31 mouse cellular contexts compared by ENCODE assay signal in genomic region chr5:116037731-116038130, GRCm38 (mm10). TPM values are rescaled to one million over a fixed set of nuclear protein-coding genes. Genes with fewer than 3 reads are reported as not detected.
DNase-seq lines count a peak whose midpoint lies in the region; TF ChIP-seq lines count a peak whose summit lies in the region.
"Had no signal": no experiment of that assay in that cellular context is flagged by ENCODE, and none has a peak within 500 bp of the region (broad histone marks: within the 10 kb centered on the region; RNA-seq: fewer than 3 reads in every experiment).

No protein-coding gene starts in this region.

- DNase-seq in gastrocnemius, adult 2 months: peak; percentile 51
- no peak for DNase-seq in gastrocnemius, postnatal 4 days (ENCODE audit: low spot score in 2 of 2)
- peak; percentile 53 for DNase-seq in 416B (ENCODE audit: low read depth)
- DNase-seq in ES-CJ7 (ENCODE audit: low read depth, low spot score): peak; percentile 60
- DNase-seq in R1 (ENCODE audit: low read depth, low spot score): peak; percentile 62
- DNase-seq in frontal cortex, postnatal 36 days (ENCODE audit: low spot score in 2 of 2): no peak
- no peak for DNase-seq in adrenal gland, postnatal 14 days
- DNase-seq in embryo, embryonic 10.5 days (ENCODE audit: low spot score): no peak
- DNase-seq: adrenal gland, adult 2 months; adrenal gland, postnatal 25 days; cerebellum, adult 18-20 months; cerebellum, adult 9-10 months; cerebellum, postnatal 25 days; embryo, embryonic 11 days; gastrocnemius, postnatal 36 days; heart, adult 18-20 months; heart, postnatal 10 days; heart, postnatal 36 days; kidney, adult 11 months; kidney, adult 9 months had no signal

- TF ChIP-seq CTCF in gastrocnemius, adult 2 months (IDR thresholded peaks at IDR 0.05): no peak

- peak overlapping the region; percentile 72 for H3K4me3 ChIP-seq in gastrocnemius, adult 2 months
- H3K4me3 ChIP-seq: embryonic facial prominence, embryonic 10.5 days; embryonic facial prominence, embryonic 13.5 days; erythroblast, embryonic 14.5 days; forebrain, embryonic 12.5 days; forebrain, embryonic 15.5 days; heart, embryonic 12.5 days; heart, embryonic 15.5 days; hindbrain, embryonic 10.5 days; hindbrain, embryonic 13.5 days; intestine, embryonic 15.5 days had no signal

- H3K27ac ChIP-seq in gastrocnemius, adult 2 months: peak overlapping the region; percentile 97
- H3K27ac ChIP-seq: embryonic facial prominence, embryonic 10.5 days; embryonic facial prominence, embryonic 13.5 days; forebrain, embryonic 12.5 days; forebrain, embryonic 15.5 days; heart, embryonic 15.5 days; hindbrain, embryonic 10.5 days; hindbrain, embryonic 13.5 days; intestine, embryonic 15.5 days had no signal

- intact Hi-C loops in gastrocnemius, adult 2 months (cut with DNase I): loop anchor here (2.0 to 10.0 kb wide), 2 partner anchors 45 to 387 kb away; partner anchors contain the start of genes Hspb8 and Tmem233

RNA-seq across cellular contexts. Expression of gene Prkab1, which starts 13.4 kb away (rescaled TPM):
- total RNA-seq in gastrocnemius, adult 2 months (2021): 10 to 100 TPM; 11.0 to 11.1 TPM
- 10 to 100 TPM; 29.8 to 31.1 TPM for total RNA-seq in gastrocnemius, postnatal 4 days (2021)
- 62.5 and 64.4 TPM in 2 replicates for total RNA-seq in adrenal gland, postnatal 14 days (2021)

RNA-seq across cellular contexts. Expression of gene Tmem233, which starts 45.3 kb away (rescaled TPM):
- total RNA-seq in gastrocnemius, adult 2 months (2021): 100 to 1,000 TPM; 102 to 138 TPM
- 10 to 100 TPM; 43.7 to 44.3 TPM for total RNA-seq in gastrocnemius, postnatal 4 days (2021)
- total RNA-seq in adrenal gland, postnatal 14 days (2021): 0.15 TPM in 1 of 2 replicates, not detected in the other
- total RNA-seq: adrenal gland, adult 2 months; adrenal gland, postnatal 25 days; common myeloid progenitor, adult 5-6 weeks; heart, adult 18-20 months; heart, postnatal 10 days; heart, postnatal 36 days had no signal

Comparison
In these comparisons a context has a peak if more than half of its experiments do, and no peak if none do; other contexts are left out.
1. DNase-seq: peak in gastrocnemius, adult 2 months (single experiment), 416B (single experiment), ES-CJ7 (single experiment) and R1 (single experiment); none in gastrocnemius, postnatal 4 days (0 of 2), frontal cortex, postnatal 36 days (0 of 2), adrenal gland, postnatal 14 days (single experiment) and embryo, embryonic 10.5 days (single experiment).
2. RNA of gene Tmem233, which starts 45.3 kb away (total RNA-seq): 102 to 138 TPM in gastrocnemius, adult 2 months and 43.7 to 44.3 TPM in gastrocnemius, postnatal 4 days; 0.15 TPM in adrenal gland, postnatal 14 days; every median in the first group is over 10 times any median in the second.